Mouse (Mus musculus): ENCODE measurements at regions not wholly inside any gene's neighbourhood (a gene's known extent, or its start where the extent isn't known, plus 50 kb on each side); places are given as distances from the start of the nearest gene placed in this dataset.
"Not testable (repeated sequence)": the region's sequence is repeated elsewhere in the genome, so short reads cannot be mapped to it uniquely, and the experiment has no call there.

DNA sequence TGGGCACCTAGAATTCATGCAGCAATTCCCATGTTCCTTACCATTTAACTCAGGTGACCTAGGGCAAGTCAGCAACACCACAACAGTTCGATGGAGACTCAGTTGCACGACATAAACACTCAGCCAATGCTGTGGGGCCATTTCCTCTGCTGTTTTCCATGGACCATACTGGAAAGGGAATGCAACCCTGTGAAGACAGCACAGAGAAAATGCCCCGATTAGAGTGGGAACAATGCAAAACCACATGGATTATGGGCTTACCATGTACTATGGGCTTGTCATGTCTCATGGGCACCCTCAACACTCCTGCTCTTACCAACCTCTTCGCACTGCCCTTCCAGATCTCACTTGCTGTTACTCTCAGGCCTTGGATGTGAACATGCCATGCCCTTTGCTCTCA lies 207.6 kb downstream of the Snurf start:
- not testable (repeated sequence) for DNase-seq

DNA sequence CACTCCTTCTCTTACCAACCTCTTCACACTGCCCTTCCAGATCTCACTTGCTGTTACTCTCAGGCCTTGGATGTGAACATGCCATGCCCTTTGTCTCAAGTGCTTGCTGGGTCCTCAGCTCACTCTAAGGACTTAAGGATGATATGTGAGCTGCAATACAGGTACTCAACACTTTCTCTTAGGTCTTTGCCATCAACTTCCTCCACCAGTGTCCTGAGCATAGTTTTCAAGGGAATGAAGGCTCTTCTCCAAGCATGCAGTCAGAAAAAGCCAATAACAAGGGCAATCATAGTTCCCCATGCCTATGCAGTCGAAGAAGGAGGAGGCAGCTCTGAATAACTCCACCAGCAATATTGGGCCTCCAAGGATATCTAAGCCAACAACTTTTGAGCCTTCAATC lies 235.1 kb downstream of the Snurf start:
- peak in 1 of 2 experiments; percentile 3 for DNase-seq

DNA sequence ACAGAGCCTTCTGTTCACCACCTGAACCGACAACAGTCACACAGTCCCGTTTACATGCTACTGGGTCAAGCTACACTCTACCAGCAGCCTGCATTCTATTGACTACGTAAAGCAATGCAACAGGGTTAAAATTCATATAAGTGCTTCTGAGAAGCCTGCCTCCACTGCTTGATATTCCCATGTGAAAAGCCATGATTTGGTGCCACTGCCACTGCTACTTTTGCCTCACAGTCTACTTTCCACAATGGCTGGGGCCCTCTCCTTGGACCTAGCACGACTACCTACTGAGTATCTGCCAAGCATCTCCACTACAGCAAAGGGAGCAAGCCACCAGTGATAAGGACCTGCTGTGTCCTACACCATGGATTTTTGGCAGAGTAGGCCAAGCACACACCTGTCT lies 236.2 kb downstream of the Snurf start:
- DNase-seq, result peak; percentile 8 to 20

GRCm38 (mm10) chr7:59767325-59767724 lies 237.5 kb downstream of the Snurf start:
- not testable (repeated sequence) for DNase-seq
